Mouse (Mus musculus) monocyte, adult 2 months (primary cell): ENCODE measurements around the gene Cnih1.

ENCODE experiments used
- DNase-seq, 2 experiments: peaks; one replicate each; pipeline ENCODE4 v3.0.0; 2022; ENCODE audit warnings: low spot score in 2 of 2, low read depth in 1 of 2

Cnih1 gene

GRCm38 (mm10) chr14:46734262-46734661 is 53.9 kb downstream of the Cnih1 start:
- no peak for DNase-seq

GRCm38 (mm10) chr14:46725743-46726142 is 62.5 kb downstream of the Cnih1 start:
- DNase-seq = no peak
